Mouse (Mus musculus) adrenal gland, postnatal 14 days (tissue): Measurements from ENCODE around the gene Fkbp6. TPM values are rescaled to one million over a fixed set of nuclear protein-coding genes. Genes with fewer than 3 reads are reported as not detected.

ENCODE experiments used
- DNase-seq: peaks from one replicate; pipeline ENCODE4 v3.0.0; 2021; ENCODE audit warnings: mixed read lengths
- total RNA-seq: library from RNA; stranded (reverse); gene quantifications from 2 replicates; pipeline ENCODE4 v1.2.3, GENCODE M21; 2021

Gene Fkbp6
- total RNA-seq, 1 experiment from 2014 or later, result not detected

DNA sequence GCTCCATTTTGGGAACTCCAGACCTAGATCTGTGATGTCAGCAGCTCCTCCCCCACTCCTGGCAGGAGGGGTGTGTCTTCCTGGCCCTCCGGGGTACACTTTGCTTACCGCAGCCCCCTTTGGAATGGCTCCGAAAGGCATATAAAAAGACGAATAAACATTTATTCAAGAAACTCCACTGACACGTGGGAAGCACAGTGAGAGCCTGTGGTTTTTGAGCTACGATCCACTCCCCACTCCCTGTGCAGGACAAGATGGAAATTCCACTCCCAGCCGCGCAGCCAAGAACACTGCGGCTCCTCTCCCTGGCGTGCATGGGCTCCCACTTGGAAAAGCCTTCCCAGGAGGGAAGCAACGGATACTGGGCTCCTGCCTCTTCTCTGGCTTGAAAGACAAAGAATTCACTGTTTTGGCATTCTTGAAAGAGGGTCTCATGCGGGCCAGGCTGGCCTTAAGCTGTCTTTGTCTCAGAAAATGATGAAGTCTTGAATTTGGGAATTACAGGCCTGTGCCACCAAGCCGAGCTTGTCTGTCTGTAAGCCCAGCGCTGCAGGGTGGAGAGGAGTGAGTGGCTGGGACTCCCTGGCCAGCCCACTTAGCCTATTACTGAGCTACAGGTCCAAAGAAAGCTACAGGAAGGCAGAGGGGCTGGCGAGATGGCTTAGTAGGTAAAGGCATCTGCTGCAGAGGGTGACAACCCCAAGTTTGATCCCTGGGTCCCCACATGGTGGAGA lies 75.0 kb downstream of the Fkbp6 start:
- DNase-seq, result no peak

DNA sequence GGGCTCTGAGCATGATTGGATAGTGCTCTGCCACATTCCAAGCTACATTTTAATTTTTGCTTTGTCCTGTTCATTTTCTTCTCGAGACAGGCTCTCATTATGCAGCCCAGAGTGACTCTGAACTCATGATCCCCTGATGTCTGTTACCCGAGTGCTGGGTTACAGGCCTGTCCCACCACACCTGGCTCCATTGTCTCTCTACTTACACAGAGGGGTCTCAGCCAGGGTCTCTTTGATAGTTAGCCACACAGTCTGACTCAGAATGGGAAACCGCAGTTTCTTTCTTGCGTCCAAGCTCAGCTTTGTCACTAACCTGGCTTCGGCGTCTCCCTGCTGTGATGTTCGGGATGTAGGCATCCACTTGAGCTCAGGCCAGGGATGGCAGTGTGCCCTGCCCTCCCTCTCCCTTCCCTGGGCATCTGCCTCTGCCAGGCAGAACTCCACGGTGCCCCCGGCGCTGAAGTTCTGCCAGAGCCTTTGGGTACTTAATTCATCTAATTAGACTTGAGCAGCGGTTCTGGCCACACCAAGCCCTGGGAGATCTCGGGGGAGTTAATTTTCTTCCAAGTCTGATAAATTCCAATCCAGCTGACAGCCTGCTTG lies 78.2 kb downstream of the Fkbp6 start:
- DNase-seq, result no peak

DNA sequence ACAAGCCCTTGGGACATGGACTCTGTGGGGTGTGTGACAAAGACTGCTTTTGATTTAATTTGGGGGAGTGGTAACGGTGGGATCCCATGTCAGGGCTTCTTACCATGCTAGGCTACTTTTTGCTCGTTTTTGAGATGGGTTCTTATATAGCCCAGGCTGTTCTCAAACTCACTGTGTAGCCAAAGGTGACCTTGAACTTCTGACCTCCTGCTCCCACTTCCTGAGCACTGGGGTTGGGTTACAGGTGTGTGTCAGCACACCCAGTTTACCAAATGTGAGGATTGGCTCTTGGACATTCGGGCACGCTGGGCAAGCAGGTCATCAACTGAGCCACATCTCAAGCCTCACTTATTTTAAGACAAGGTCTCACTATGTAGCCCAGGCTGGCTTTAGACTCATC lies 79.5 kb downstream of the Fkbp6 start:
- no peak for DNase-seq

DNA sequence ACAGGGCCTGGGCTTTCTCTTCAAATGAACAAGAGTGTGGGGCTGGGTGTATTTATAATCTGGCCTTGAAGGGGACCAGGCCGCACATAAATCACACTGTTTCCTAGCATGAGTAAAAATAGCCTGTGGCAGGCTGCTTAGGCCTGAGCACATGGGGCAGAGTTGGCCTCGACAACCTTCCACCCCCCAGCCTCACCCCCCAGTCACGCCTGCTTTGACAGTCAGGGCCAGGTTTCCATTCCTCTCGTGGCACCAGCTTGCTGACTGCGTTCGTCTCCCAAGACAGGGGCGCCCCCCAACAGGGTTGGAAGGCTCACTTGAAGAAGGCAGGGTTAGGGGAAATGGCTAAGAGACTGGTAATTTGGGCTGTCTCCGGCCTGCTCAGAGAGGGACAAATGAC lies 80.4 kb downstream of the Fkbp6 start:
- peak; percentile 67 for DNase-seq

DNA sequence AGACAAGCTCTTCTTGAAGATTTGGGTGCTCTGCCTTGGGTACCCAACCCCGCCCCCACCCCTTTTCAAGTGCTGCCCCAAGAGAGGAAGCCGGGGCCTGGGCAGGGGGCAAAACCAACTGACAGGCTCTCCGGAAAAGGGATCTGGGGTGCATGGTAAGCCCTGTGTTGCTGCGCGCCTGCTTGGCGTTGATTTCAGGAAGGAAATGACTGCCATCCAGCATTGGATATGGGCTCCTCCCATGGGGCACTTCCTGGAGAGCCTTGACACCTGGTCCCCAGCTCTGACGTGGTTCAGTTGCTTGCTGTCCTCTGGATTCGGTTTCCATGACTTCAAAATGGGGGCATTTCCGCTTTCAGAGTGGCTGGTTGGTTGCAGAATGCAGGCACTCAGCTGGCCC lies 85.3 kb downstream of the Fkbp6 start:
- DNase-seq, result peak; percentile 38

DNA sequence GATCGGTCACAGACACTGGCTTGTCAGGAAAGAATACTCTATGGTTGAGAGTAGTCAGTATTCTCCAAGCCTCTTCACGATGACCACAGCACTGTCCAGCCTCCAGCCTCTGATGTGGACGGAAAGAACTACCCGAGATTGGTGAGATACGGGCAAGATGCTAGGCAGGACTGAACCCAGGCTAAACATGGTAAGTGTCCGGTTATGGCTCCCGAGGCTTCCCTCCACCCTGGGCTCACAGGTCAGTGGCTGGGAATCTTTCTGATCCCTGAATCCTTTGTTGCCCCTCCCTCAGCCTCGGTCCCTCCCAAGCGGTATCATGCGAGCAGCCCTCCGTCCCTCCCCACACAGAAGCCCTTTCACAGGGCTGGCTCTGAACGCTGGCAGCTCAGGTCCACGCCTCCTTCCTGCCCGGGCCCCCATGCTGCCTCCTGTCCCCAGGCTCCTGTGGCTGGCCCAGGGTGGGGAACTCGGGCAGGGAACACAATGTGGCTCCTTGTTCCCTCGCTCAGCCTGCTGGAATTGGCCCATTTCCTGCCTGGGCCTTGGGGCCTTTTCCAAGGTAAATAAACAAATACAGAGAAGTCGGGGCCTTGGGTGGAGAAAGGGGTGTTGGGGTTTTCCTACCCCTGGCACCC lies 85.9 kb downstream of the Fkbp6 start:
- DNase-seq, result peak; percentile 73

DNA sequence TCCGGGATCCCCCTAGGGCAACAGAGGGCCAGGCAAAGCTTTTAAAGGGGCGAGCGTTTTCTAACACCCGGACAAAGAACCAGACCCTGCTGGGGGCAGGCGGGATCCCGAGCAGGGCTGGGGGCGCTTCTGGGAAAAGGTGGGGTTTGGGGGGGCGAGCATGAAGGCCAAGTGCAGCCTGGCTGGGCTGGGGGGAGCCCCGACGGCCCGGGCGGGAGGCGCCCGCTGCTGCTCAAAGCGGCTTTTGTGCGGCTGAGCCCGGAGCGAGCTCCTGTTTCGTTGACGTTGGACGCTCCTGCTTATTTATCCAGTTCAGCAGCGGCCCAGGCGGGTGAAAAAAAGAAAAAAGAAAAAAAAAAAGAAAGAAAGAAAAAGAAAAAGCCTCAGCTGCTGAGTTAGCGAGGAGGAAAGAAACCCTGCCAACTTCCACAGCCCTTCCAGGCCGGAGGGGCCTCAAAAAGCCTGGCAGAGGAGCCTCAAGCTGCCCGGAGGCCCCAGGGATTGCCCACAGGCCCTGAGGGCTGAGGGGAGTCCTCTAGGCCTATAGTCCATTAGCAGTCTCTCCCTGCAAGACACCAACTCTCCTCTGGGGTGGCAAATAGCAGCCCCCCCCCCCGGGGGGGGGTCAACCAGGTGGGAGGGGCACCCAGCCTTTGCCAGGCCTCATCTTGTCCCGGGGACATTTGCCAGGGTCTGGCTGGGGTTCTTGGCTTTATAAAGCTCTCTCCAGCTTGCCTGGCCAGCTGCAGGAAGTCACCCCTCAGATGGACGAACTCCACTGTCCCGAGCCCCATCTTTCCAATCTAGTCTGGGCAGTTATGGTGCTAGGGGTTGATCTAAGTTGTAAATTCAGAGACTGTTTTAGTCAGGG lies 91.3 kb downstream of the Fkbp6 start:
- DNase-seq, result no peak

DNA sequence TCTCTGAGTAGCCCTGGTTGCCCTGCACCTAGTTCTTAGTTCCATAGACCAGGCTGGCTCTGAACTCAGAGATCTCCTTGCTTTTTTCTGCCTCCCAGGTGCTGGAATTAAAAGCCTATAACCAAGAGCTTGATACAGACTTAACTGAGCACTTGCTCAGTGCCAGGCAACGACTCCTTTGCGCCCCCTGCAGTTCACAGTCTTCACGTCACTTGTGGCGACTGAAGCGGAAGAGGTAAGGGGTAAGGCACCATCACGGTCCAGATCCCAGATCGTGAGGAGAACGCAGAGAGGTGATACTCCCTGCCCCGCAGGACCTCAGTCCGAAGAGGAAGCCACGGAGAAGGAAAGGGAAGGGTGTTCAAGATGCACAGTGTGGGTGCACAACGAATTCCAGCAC lies 92.3 kb downstream of the Fkbp6 start:
- DNase-seq, result no peak

DNA sequence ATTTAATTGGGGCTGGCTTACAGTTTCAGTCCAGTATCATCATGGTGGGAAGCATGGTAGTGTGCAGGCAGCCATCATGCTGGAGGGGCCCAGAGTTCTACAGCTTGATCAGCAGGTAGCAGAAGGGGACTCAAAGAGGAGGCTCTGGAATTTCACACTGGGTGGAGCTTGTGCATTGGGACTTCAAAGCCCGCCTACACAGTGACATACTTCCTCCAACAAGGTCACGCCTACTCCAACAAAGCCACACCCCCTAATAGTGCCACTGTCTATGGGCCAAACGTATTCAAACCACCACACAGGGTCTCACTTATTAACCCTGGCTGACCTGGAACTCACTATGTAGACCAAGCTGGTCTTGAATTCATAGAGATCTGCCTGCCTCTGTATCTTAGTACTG lies 93.7 kb downstream of the Fkbp6 start:
- no peak for DNase-seq

DNA sequence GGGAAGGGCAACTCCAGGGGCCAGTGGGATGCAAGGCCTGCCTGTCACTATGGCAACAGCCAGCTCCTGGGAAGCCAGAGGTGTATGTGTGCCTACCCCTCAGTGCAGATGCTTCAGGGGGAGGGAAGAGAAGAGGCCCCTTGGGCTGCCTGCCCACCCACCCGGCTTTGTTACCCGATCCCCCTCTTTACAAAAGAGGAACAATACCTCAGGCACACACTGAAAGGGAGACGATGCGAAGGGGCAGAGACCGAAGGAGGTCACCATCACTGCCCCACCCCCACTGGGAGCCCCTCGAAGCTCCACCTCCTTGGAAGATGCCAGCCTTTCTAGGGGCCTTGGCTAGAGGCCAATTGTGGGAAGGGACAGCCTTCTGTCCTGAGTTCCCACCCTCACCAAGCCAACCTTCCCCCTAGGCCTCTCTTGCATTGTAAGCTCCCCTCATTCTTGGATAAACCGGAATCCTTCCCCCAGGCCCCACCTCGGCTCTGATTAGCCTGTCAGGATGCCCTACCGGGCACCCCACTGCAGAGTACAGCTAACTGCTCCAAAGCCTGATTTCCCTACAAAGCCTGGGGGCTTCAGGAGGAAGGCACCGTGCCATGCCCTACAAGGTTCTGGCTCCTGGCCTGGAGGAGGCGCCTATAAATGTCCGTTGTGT lies 96.0 kb downstream of the Fkbp6 start:
- no peak for DNase-seq

DNA sequence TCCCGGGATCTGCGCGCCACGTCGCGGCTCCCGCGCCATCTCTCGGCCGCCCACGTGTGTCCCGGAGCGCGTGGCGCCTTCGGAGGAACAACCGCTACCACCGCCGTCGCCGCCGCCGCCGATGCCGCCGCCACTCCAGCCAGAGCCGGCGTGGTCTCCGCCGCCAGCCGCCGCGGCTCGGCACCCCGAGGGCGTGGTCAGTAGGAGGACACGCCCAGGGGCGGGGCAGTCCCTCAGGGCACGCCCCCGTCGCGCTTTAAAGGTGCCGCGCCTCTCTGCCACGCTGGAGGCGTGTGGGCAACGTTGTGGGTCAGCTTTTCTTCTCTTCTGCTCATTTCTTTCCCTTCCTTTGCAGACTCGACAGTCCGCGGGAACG lies 98.8 kb downstream of the Fkbp6 start, which contains the start of gene Fzd9:
Fzd9 (minus strand) TSS at position 152 of the 376 bp plus-strand sequence.
- peak; percentile 94 for DNase-seq

DNA sequence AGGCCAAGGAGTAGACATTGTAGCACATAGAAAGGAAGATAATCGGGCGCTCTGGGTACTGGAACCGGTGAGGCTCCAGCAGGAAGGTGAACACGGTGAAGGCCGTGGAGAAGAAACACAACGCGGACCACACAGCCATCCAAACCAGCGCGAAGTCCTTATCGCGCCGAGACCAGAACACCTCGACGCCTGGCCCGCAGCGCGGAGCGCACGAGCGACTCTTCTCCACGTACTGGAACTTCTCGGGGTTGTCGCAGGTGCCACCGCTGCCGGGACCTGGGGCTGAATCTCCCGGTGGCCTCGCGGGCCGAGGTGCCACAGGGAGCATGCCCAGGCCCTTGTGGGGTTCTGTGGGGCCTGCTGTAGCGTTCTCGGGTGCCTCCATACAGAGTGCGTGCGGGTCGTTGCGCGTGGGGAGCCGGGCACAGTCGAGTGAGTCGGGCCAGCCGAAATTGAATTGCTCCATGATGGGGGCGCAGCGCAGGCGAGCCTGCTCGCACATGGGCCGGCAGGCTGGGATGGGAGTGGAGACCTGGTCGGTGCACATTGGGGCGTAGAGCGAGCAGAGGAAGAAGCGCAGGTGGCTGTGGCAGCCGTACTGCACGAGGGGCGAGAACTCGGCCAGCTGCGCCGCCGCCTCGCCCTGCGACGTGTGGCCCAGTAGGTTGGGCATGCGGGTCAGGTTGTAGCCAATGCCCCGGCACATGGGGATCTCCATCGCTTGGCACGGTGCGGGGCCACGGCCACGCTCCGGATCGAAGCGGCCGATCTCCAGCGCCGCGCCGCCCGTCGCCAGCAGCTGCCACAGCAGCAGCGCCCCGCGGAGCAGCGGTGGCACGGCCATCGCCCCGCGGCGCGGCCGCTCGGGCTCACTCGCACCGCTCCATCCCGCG lies 99.4 kb downstream of the Fkbp6 start:
- DNase-seq, result peak; percentile 40

DNA sequence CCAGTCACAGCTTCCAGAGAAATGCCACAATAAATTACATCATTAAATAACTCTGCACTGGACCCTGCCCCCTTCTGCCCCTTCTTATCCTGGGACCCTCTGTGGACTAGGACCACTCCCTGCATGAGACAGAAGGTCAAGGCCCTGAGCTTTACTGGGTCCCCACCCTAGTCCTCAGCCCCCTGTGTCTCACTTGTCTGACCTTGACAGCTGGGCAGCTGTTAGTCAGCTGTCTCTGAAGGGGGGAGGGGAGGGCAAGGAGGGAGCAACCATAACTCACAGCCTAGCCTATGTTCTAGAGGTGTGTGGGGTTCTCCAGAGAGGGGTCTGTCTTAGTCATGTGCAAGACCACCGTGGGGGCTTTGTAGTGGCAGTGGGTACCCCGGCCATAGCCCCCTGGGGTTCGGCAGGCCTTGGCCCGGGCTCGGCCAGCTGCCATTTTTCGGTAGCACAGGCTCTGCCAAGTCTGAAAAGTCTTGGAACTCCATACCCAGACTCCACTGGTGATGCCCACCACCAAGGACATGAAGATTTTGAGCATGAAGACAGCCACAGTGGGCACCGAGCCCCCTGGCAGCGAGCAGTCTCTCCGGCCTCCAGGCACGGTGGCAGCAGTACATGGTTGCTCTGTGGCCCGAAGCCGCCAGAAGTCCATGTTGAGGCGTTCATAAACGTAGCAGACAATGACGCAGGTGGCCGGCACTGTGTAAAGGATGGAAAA lies 100.7 kb downstream of the Fkbp6 start:
- DNase-seq, result peak; percentile 72

DNA sequence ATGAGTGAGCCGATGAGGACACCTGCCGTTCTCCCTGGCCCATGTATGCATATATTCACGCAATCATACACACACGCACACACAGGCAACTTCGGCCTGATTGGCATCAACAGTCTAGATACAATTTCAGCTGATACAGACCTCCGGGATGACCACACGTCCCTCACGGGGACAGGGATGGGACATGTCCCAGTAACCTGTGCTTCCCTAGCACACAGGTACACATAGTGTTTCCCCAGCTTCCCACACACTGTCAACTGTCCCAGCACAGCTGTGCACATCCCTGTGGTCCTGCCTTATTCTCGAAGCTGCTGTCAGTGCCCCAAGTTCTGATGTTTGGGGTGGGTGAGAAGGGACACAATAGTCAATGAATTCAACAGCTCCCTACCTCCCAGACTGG lies 102.5 kb downstream of the Fkbp6 start:
- DNase-seq, result no peak

DNA sequence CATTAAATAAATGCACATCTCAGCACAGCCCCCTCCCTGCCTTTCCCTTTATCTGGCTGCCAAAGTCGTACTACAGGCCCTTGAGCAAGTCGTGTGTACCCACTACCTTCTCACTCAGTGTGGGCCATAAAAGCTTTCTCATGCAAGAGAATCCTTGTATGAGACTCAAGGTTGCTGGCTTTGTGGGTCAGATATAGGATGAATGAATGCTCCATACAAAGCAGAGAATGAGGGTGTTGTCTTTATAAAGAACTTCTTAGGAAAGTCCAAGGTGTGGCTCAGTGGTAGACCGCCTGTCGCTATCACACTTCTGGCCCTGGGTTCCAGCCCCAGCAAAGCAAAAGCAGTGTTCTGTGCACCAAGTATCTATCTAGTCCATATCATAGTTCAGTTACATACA lies 103.3 kb downstream of the Fkbp6 start:
- no peak for DNase-seq

DNA sequence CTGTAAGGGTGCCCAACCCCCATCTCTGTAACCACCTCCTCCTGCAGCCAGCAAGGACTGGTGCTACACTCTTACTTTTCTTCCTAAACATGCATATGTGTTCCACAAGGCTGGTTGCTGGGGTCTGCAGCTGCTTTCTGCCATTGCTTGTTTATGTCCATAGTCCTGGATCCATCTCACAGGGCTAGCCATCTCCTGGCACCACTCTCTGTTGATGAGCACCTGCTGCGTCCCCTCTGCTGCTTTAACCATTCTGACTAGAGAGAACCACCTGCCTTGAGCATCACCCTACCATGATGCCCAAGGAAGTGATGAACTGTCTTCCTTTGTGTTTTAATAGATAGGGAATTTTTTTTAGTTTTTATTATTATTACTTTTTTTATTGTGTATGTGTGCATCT lies 106.7 kb downstream of the Fkbp6 start:
- no peak for DNase-seq

DNA sequence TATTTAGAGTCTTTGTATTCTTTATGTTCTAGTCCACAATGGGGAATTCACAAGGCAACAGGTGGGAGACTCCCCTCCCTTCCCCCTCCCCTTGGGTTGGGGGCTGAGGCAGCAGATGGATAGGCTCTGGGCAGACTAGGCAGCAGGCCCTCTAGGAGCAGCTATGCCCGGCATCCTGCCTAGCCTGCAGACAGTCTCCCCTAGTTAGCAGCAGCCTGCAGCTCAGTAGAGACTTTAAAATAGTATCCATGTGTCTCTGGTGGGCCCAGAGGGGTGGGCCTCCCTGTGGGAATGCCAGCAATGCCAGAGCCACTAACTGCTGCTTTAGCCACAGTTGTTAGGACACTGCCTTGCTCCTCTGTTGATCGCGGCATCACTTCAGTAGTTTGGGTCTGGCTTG lies 107.2 kb downstream of the Fkbp6 start:
- DNase-seq, result no peak

DNA sequence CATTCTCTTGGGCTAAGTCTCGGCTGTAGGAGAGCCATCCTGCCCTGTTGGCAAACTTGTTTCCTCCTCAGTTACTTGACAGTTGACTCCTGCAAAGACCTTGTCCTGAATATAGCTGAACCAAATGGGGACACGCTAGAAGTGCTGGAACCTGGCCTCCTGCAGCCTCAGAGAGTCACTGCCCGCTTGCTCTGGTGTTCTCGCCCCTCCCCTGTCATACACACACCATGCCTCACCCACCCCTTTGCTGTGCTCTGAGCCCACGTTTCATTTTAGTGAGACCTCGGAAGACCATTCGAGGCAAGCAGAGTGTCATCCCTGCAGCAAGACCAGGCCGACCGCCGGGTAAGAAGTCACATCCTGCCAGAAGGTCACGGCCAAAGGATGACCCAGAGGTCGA lies 107.7 kb downstream of the Fkbp6 start:
- no peak for DNase-seq
